Mouse (Mus musculus): ENCODE measurements around the gene Pou6f1.
"Not testable (repeated sequence)": the region's sequence is repeated elsewhere in the genome, so short reads cannot be mapped to it uniquely, and the experiment has no call there.

Gene Pou6f1

DNA sequence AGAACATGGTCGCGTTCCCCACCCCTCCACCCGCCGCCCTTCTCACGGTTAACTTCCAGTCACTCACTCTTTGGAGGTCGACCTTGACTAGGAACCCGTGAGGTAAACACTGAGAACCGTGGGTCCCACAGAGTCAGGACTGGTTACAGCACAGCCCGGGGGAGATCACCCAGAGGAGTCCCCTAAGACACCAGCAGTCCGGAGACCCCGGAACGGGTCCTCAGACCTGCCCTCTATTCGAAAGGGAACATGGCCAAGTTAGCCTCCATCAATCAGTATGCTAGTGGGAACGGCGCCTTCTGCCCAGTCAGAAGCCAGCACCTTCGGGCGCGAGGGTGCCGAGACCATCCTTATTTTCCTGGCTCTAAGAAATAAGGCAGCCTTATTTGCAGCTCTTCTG is 16.4 kb upstream of the Pou6f1 start:
- no peak for DNase-seq

DNA sequence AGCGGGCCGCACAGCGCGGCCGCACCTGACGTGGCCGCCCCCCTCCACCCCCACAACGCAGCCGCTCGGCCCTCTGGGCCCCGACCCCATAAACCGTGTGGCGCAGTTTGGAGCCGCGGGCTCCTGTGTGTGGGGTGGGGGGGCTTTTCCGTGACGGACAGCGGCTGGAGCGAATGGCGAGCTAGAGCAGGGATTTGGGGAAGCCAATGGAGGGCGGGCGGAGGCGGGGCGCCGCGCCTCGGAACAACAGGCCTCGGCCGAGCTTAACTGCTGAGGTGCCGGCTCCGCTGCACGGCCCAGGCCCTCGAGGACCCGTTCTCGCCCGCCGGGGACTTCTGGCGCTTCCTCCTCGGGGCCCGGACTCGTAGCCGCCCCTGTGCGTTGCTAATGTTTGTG is 16.0 kb upstream of the Pou6f1 start:
- peak; percentile 92 for DNase-seq

DNA sequence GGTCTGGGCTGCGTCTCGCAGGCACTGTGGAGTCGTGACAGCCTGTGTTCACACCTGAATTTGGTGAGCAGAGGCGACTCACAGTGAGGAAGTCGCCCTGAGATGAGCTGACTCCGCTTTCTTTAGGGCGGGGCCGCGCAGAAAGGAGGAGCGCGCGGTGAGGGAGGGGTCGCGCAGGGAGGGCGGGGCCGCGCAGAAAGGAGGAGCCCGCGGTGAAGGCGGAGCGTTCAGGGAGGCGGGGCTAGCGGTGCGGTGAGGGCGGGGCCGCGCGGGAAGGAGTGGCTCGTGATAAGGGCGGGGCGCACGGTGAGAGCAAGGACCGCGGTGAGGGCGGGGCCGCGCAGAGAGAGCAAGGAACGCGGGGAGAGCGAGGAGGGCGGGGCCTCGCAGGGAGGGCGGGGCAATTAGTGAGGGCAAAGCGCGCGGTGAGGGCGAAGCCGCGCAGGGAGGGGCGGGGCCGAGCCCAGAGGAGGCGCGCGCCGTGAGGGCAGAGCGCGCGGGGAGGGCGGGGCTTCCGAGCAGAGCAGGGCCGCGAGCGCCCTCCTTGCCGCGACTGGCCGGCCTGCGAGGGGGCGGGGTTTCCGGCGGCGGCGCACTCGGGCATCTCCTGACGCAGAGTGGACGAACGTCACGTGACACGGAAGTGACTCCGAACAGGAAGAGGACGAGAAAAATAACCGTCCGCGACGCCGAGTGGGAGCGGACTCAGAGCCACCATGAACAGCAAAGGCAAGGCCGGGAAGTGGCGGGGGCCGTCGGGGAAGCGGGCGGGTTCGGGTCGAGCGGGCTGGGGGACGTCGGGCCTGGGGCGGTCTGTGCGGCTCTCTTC is 15.4 kb upstream of the Pou6f1 start, which contains the start of gene Dazap2:
Dazap2 (plus strand) TSS at position 354 of the 829 bp plus-strand sequence.
- peak; percentile 100 for DNase-seq

DNA sequence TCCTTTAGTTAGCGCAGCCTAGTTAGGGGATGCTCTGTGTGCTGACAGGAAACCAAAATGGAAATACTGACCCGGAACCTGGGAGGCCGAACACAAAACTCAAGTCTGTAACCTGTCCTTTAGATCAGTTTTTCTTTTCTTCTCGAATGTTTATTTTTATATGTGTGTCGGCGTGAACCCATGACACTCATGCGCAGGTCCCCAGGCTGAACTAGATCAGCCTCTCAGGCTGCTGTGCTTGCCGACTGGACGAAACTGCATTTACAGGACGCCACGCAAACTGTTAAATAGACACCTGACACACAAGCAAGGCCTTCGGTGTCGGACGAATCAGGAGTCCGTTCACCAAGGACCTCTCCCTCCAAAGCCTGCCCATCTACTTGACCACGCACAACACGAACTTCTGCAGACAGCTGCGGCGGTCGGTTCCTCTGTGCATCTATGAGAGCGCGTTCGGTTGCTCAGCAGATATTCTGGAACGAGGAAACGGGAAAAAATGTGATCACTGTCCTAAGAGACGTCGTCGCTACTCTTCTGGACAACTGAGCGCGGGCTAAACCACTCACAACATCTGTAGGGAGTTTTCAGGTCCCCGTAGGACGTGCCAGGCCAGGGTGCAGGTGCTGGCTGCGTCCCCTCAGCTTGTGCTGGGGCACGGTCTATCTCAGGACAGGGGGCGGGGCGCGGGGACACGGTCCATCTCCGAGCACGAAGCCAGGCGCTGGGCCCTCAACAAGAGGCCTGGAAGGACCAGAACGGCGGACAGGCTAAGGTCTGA is 14.6 kb upstream of the Pou6f1 start:
- no peak for DNase-seq

DNA sequence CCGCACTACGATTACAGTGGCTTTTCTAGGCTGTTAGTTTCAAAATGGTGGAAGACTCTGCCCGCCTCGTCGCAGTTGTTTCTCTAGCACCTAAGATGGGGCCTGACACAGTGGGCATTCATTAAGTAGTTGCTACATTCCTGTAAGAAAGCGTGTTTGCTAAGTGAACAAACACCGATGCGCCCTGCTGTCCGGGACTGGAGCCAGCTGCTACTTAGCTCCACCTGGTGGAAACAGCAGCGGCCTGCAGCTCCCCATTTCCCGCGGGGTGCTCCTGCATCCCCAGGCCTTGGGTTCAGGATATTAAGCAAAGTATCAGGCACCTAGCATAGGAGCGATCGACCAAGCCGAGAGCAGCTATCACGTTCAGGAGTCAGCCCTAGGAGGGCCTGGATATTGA is 13.8 kb upstream of the Pou6f1 start:
- peak; percentile 79 for DNase-seq

DNA sequence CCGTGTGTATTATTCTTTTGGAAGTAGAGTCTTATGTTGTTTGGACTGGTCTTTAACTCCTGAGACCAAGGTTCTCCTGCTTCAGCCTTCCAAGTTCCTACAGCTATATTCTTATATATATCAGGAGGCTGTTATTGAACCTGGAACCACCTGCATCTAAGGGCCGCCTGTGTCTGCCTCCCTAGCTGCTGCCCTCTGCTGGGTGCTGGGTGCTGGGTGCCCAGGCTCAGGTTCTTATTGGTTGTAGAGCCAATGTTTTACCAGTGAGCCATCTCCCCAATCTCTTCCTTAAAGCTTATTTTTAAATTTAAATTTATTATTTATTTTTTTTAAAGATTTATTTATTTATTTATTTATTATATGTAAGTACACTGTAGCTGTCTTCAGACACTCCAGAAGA is 12.6 kb upstream of the Pou6f1 start:
- DNase-seq = peak; percentile 73

DNA sequence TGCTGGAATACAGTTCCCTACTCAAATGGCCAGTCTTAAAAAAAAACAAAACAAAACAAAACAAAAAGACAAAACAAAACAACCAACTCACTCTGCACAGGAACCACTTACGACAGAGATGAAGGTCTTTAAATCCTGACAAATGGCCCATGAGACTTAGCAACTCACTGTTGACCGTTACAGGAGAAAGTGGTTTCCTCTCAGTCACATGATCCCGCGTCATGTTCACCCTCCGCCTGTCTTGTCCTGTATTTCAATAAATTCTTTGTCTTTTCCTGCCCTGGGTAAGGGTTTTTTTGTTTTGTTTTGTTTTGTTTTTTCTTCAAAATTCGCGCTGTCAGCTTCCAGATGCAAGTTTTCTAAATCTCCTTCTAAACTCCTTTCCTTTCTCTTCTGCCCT is 12.2 kb upstream of the Pou6f1 start:
- no peak for DNase-seq

DNA sequence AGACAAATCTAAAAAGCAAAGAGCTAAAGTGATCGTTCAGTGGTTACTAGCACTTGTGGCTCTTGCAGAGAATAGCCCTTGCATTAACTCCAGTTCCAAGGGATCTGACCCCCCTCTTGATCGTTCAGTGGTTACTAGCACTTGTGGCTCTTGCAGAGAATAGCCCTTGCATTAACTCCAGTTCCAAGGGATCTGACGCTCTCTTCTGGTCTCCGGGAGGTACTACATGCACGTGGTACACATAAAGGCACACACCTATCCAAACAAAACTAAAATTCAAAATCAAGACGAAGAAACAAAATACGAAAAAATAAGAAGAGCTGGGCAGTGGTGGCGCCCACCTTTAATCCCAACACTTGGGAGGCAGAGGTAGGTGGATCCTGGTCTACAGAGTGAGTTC is 6.9 kb upstream of the Pou6f1 start:
- DNase-seq = not testable (repeated sequence)

DNA sequence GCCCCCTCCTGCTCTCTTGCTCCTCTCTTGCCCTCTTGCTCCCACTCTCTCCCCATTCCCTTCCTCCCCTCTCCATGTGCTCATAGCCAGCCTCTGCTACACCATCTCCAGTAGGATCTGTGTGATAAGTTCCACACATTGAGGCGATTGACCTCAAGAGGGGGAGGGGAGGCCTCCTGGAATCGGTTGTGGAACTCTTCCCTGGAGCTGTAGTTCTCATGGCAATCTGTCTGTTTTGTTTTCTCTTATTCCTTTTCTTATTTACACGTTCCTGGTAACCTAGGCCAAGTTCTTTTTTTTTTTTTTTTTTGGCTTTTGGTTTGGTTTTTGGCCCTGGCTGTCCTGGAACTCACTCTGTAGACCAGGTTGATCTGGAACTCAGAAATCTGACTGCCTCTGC is 1.9 kb upstream of the Pou6f1 start:
- no peak for DNase-seq

DNA sequence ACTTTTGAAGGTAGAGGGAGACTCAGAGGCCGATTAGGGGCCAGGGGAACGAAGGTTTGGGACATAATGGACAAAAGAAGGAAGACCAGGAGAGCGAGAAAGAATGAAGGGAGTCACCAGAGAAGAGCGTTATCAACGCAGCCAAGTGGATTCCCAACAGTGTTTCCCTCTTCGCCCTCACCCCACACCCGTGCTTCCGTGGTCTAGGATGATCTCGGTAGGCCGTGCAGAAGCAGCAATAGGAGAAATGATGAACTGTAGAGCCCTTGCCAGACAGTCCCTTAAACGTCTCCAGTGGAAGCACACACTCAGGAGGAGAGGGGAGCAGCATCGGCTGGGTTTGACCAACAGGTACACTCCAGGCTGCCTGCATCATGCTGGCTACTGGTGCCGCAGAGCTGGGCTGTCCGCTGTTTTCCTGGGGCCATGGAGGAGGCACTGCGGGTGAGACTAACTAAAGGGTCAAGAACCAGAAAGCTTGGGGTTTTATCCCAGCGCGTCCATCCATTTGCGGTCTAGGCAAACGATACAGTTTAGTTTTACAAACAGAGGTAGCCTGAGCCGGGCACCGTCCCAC is 1.0 kb upstream of the Pou6f1 start:
- DNase-seq = no peak

DNA sequence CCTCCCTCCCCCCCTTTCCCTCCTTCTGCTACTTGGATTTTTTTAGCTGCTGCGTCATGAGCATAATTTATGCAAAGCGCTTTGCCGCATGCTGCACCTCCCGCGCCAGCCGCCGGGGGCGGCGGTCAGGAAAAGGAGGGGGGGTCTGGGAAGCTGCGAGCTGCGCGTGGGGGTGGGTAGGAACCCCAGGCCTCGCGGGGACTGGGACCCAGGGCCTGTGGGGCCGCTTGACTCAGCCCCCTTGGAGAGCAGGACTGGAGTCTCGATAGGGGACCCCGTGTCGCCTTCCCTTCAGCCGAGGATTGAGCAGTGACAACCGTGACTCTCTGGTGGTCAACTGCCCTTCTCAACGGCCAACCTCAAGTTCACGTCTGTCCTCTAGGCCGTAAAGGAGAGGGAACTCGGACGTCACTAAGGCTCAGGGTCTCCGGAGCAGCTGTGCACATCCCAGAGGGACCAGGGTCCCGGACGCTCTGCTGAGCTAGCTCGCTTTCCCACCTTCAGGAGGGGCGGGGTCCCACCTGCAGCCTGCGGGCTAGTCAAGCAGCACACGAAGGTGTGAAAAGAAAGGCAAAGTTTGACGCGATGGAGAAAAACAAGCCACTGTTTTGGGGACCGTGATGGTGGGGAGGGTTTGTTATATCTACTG is 387 bp upstream of the Pou6f1 start:
- DNase-seq = peak; percentile 93

DNA sequence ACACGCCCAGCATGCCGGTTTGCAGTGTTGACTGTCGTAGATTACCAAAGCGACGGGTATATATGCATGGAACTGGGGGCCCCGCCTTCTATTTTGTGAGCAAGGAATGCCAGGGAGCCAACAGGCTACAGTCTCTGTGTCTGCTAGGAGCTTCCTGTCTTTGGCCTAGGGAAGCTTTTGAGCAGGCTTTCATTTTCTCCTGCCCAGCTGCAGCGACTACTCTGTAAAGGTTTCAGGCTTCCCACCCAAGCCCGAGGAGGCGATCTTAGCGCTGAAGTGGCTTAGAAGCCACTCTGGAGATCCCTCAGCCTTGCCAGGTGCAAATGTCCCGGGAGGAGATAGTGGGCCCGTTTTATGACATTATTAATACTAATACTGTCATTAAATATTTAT is 905 bp downstream of the Pou6f1 start:
- DNase-seq = peak; percentile 56

DNA sequence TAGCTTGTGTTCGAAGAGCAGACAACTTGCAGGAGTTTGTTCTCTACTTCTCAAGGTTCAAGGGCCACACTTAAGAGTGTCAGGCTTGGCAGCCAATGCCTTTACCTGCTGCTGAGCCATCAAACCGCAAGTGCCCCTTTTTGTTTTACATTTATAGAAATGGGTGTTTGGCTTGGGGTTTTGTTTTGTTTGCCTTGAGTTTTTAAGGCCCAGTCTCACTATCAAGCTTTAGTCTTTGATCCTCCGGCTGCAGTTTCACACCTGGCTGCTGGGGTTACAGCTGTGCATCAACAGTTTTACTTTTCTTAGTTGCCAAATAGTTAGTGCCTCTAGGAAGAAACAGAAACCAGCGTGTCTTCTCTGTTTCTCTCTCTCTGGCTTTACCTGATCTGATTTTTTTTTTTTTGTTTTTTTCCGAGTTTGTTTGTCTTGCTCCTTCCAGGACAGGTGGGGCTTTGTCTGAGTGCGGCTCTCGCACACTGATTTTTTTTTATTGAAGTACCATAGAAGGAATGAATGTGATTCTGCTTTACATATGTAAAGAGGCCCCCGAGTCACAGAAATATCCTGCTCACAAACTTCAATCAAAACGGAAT is 1.4 kb downstream of the Pou6f1 start:
- peak; percentile 68 for DNase-seq

DNA sequence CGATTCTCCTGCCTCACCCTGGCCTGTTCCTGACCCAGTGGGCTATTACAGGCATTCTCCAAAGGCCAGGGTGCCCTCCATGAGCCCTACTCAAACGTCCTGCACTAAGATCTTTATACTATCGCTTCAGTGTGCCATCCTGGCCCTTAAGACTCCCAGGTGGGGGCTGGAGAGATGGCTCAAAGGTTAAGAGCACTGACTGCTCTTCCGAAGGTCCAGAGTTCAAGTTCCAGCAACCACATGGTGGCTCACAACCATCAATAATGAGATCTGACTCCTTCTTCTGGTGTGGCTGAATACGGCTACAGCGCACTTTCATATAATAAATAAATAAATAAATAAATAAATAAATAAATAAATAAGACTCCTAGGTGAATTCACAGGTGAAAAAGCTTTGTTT is 7.0 kb downstream of the Pou6f1 start:
- DNase-seq = no peak

DNA sequence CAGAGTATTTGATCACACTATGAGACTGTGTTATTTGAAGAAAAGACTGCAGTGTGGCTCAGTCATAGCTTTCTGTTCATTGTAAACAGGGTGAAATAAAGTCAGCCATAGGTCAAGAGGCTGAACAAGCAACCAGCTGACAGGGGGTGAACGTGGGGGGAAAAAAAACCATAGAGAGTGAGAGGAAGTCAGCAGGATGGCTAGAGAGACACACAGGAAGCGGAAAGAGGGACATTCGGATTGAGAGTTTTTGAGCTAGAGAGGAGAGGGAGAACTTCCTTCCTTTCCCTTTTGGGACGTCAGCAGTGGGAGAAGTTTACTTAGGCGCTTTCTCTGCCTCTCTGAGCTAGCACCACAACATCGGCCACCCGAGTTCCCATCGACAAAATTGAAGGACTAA is 9.3 kb downstream of the Pou6f1 start:
- no peak for DNase-seq

DNA sequence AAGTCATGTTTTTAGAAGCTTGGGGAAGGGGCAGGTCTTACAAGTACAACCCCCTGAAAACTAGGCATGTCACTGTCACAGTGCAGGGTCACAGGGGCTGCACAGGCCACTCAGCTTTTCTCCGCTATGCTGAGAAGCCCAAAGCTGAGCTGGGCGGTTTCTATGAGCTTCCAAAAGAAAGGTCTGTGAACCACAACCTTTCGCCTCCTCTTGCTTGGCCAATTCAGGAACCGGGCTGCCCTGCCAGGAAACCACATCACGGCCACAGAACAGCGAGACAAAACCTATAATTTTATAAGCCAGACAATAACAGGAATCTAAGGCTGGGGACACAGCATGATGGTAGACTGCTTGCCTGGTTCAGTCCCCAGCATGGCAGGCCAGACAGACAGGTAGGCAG is 11.5 kb downstream of the Pou6f1 start:
- DNase-seq = no peak

DNA sequence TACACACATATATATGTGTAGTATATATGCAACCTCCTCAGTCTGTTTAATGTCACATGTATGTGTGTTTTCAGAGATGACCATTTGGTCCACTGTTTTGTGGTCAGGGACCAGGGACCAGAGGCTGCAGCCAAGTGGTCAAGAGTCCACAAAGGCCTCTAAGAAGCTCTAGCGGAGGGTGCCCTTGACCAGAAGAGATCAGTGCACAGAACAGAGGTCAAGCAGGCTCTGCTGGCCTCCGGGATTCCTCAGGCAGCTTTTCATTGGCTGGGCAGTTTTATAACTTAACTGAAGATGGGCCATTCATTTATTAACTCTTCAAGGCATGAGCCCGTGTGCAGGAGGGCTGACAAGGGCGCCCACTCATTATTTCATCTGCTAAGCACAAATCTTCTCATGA is 12.6 kb downstream of the Pou6f1 start:
- DNase-seq = no peak

DNA sequence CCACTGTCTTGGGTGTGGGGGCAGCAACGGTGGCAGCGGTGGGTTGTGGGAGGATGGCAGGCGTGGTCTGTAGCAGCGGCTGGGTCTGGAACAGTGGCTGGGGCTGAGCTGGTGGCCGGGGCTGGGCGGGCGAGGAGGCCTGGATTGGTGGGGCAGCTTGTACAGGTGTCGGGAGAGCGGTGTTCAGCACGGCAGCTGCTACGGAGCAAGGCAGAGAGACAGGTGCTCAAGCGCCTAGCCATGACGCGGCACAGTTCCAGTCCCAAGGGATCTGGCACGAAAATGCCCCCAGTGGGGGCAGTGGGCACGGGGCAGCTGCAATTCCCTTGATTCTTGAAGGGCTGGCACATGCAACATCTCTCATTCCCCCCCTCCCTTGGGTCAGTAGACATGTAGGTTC is 13.9 kb downstream of the Pou6f1 start:
- no peak for DNase-seq

DNA sequence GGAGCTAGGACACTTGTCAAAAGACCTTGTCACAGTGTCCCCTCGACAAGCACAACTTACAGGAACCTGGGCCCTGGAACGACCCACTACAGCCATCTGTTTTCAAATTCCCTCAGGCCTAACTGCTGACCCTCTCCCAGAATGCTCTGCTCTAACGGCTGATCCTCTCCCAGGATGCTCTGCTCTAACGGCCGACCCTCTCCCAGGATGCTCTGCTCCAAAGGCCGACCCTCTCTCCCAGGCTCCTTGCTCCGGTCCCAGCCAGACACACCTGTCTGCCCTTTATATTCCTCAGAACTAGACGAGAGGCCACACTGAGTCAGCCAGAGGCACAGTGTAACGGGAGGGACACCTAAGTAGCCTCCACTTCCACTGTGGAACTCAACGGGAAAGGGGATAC is 19.7 kb downstream of the Pou6f1 start:
- DNase-seq = no peak

DNA sequence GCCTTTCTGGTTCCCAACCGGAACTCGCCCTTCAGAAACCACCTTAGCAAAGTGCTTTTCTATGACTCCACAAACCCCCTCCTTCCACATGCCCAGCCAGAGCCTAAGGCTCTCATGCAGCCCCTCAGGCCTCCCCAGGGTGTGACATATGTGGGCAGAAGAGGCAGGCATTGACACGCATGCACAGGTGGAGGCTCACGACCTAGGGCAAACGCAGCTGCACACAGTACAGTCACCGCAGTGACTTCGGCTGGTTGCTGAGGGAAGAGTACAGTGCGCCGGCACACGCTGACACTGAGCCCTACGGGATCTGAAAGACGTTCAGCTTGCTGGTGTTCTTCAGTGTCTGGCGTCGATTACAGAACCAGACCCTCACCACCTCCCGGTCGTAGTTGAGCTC is 21.8 kb downstream of the Pou6f1 start:
- DNase-seq = no peak

DNA sequence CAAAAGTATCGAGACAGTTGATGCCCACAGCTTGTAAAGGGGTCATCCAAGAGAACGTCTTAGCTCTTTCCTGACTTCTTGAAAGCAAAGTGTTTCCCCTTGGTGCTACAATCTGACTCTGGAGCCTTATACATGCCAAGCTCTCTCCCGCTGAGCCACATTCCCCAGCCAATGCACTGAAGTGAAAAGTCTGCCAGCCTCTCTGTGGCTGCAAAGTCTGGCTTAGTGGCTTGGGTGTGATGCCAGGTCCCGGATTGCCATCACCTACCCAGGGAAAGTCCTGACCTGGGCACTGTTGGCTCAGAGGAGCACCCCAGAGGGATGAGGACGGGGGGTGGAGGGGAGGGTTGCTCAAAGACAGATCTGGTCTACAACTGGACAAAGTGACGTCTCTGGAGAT is 23.0 kb downstream of the Pou6f1 start:
- DNase-seq = no peak

DNA sequence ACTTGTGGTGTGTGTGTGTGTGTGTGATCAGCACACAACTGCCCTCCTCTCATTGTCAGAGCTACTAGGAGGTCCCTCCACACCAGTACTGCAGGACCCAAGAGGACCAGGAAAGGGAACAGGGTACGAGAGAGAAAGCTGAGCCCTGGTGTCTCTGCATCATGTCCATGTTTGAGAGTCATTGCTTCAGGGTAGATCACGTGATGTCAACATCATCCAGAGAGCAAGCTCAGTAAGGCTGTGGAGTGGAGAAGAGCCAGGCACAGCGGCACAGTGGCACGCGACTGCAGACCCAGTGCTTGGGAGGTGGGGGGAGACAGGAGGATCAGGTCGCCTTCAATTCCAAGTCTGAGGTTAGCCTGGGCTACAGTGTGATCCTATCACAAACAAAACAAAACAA is 23.4 kb downstream of the Pou6f1 start:
- no peak for DNase-seq

DNA sequence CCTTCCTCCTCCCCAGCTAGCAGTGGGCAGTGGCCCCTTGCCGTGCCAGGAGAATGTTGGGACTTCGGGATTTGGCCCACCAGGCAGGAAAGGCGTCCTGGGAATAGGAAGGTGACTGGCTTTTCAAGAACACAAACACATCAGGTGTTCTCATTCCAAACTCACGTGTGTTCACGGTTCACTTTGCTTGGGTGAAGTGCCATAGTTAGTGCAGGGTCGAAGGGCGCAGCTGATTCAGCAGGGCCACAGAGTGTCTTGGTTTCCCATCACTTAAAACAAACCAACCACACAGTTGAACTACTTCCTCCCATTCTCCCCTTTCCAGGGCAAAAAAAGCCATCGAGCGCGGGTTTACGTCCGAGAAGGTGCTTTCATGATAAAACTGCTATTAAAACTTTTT is 24.4 kb downstream of the Pou6f1 start:
- DNase-seq = no peak
